Comparison of ENCODE assay signal across 19 mouse cellular contexts in the genomic region with DNA sequence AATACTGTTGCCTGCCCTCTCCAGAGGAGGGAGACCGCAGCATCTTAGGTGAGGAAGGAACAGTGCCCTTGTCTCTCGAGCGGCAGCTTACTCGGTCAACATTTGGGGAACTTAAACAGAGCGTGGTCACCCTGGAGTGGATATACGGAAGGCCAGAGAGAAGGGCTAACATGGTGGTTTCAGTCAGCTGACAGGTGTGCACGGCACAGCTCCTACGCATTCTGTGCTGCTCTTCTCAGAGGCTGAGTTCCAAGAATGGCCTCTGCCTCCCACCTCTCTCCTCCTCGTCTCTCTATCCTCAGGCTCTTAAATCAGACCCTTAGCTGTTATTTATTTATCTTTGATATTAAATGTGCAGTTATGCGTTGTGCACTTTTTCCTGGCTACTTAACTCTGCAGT. TPM values are rescaled to one million over a fixed set of nuclear protein-coding genes. Genes with fewer than 3 reads are reported as not detected.
"Had no signal": no experiment of that assay in that cellular context is flagged by ENCODE, and none has a peak within 500 bp of the region (broad histone marks: within the 10 kb centered on the region; RNA-seq: fewer than 3 reads in every experiment).

No protein-coding gene starts in this region.

- H3K27me3 ChIP-seq: liver, embryonic 13.5 days; megakaryocyte, embryonic 14.5 days; midbrain, embryonic 13.5 days; neural tube, embryonic 13.5 days; stomach, embryonic 15.5 days had no signal

- ATAC-seq: intestine, postnatal 0 days; midbrain, embryonic 13.5 days; midbrain, embryonic 16.5 days had no signal

- H3K27ac ChIP-seq: layer of hippocampus, adult 2 months; left cerebral cortex, adult 2 months; midbrain, embryonic 10.5 days; midbrain, embryonic 13.5 days; neural tube, embryonic 13.5 days; stomach, embryonic 15.5 days had no signal

- DNase-seq: kidney, postnatal 14 days; layer of hippocampus, adult 9-11 months; liver, embryonic 13.5 days; lung, adult 2 months; right cerebral cortex, postnatal 25 days; spleen, adult 18-20 months; thymus, adult 18-20 months; thymus, postnatal 36 days had no signal

- H3K9me3 ChIP-seq: liver, embryonic 13.5 days; megakaryocyte, embryonic 14.5 days; midbrain, embryonic 10.5 days; midbrain, embryonic 13.5 days; neural tube, embryonic 13.5 days; stomach, embryonic 15.5 days had no signal

- H3K4me2 ChIP-seq: liver, embryonic 13.5 days; midbrain, embryonic 13.5 days; neural tube, embryonic 13.5 days; stomach, embryonic 15.5 days had no signal

- H3K4me3 ChIP-seq: layer of hippocampus, adult 2 months; left cerebral cortex, adult 2 months; liver, embryonic 13.5 days; megakaryocyte, embryonic 14.5 days; midbrain, embryonic 10.5 days; midbrain, embryonic 13.5 days; myocyte; neural tube, embryonic 13.5 days; stomach, embryonic 15.5 days had no signal

- H3K4me1 ChIP-seq: liver, embryonic 13.5 days; megakaryocyte, embryonic 14.5 days; midbrain, embryonic 10.5 days; midbrain, embryonic 13.5 days; neural tube, embryonic 13.5 days; stomach, embryonic 15.5 days had no signal

- H3K9ac ChIP-seq: liver, embryonic 13.5 days; midbrain, embryonic 13.5 days; neural tube, embryonic 13.5 days; stomach, embryonic 15.5 days had no signal

RNA-seq across cellular contexts. Expression of a gene that starts 59.0 kb away (rescaled TPM):
- polyA plus RNA-seq: kidney, embryonic 14.5 days; midbrain, embryonic 13.5 days; neural tube, embryonic 13.5 days had no signal
